Mouse (Mus musculus): Measurements from ENCODE around the gene Flt1. TPM values are rescaled to one million over a fixed set of nuclear protein-coding genes. Genes with fewer than 3 reads are reported as not detected.

Gene Flt1
- polyA plus RNA-seq, 1 experiment from 2014 or later = 21.4 TPM

DNA sequence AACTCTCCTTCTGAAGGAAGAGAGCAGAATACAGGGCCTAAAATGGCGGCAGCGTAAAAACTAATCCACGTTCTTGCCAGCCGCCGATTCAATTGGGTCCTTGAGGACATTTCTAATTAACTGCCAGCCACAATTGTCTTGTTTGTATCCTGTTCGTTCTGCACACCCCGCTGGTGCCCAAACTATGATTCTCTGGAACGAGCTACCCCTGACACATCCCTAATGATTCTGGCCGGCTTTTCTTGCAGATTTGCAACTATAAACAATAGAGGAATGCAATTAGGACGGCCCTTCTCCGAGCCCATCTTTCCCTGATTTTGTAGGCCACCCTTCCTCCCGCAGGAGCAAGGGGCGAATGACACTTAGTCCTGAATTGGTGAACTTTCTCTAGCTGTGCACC lies 59.9 kb downstream of the Flt1 start:
- H3K4me1 ChIP-seq (ENCODE audit: control insufficient read depth, insufficient read depth, low read length) = no peaks in the 10 kb centered on the region
- peaks cover 3% of the 10 kb centered on the region; the same call in 1 of the 2 replicates for H3K9me3 ChIP-seq (replicated peaks; ENCODE audit: control insufficient read depth, low read length)
- ATAC-seq (replicated peaks; ENCODE audit: extremely low read depth, insufficient read depth, low FRiP score) = no peak
- no peak overlapping the region for H3K4me2 ChIP-seq (ENCODE audit: low read depth, low read length)
- H3K36me3 ChIP-seq (ENCODE audit: control insufficient read depth, insufficient read depth) = peaks cover 3% of the 10 kb centered on the region; the same call in 1 of the 2 replicates
- no peak overlapping the region for H3K4me3 ChIP-seq (ENCODE audit: low read length)
- H3K27me3 ChIP-seq (ENCODE audit: control insufficient read depth, insufficient read depth, low read length) = no peaks in the 10 kb centered on the region
- H3K27ac ChIP-seq (ENCODE audit: low read length) = no peak overlapping the region
- no peak overlapping the region for H3K9ac ChIP-seq (ENCODE audit: low read length)
- 89% methylated on average over 13 of the region's 13 CpGs for WGBS

DNA sequence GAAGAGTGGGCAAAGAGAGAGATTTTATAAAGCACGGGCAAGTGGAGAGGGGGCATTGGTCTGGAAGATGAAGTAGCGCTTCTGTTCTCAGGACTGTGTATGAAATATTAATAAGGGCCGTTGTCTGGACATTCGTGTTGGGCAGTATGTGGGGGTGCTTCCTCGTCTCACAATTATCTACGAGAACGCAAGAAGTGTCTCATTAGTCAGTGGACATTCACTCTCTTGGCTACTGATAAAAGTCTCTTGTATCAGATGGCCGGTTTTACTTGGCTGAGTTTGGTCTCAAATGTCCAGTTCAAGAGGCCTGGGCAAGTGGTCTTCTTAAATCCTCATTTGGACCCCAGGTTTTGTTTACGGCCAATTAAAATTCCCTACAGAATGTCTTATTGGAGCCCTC lies 60.4 kb downstream of the Flt1 start:
- 84% methylated on average over 9 of the region's 9 CpGs for WGBS
- no peaks in the 10 kb centered on the region for H3K27me3 ChIP-seq (ENCODE audit: control insufficient read depth, insufficient read depth, low read length)
- ATAC-seq (replicated peaks; ENCODE audit: extremely low read depth, insufficient read depth, low FRiP score) = no peak
- H3K4me2 ChIP-seq (ENCODE audit: low read depth, low read length) = no peak overlapping the region
- H3K4me3 ChIP-seq (ENCODE audit: low read length) = no peak overlapping the region
- H3K27ac ChIP-seq (ENCODE audit: low read length) = no peak overlapping the region
- H3K36me3 ChIP-seq (ENCODE audit: control insufficient read depth, insufficient read depth) = peaks cover 3% of the 10 kb centered on the region; the same call in 1 of the 2 replicates
- no peak overlapping the region for H3K9ac ChIP-seq (ENCODE audit: low read length)
- H3K9me3 ChIP-seq (replicated peaks; ENCODE audit: control insufficient read depth, low read length) = peaks cover 3% of the 10 kb centered on the region; the same call in 1 of the 2 replicates
- no peaks in the 10 kb centered on the region for H3K4me1 ChIP-seq (ENCODE audit: control insufficient read depth, insufficient read depth, low read length)

DNA sequence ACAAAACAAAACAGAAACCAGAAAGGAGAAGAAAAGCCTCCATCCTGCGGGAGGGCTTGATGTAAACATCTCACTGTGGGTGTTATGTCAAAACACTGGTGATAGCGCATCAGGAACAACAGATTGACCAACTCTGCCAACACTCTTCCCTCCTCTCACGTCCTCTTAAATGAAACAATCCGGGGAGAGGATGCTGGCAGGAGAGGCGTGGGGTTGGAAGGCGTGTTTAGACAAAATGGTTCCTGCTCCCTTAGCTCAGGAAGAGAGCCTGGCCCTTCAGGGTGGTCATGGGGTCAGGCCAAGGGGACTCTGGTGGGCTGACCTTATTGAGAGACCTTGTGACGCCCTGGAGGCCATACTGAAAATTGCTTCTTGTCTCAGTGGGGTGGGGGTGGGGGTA lies 65.9 kb downstream of the Flt1 start:
- Histone ChIP-seq H3K27me3 (ENCODE audit: control insufficient read depth, insufficient read depth, low read length) (no peaks in the 10 kb centered on the region), H3K36me3 (ENCODE audit: control insufficient read depth, insufficient read depth) (peaks cover 2% of the 10 kb centered on the region; the same call in 1 of the 2 replicates), H3K9ac (ENCODE audit: low read length) (no peak overlapping the region), H3K9me3 (replicated peaks; ENCODE audit: control insufficient read depth, low read length) (no peaks in the 10 kb centered on the region), H3K4me1 (ENCODE audit: control insufficient read depth, insufficient read depth, low read length) (peaks cover 19% of the 10 kb centered on the region), H3K27ac (ENCODE audit: low read length) (no peak overlapping the region), H3K4me3 (ENCODE audit: low read length) (no peak overlapping the region), H3K4me2 (ENCODE audit: low read depth, low read length) (no peak overlapping the region)
- WGBS = 74% methylated on average over 7 of the region's 7 CpGs
- ATAC-seq (replicated peaks; ENCODE audit: extremely low read depth, insufficient read depth, low FRiP score) = no peak

DNA sequence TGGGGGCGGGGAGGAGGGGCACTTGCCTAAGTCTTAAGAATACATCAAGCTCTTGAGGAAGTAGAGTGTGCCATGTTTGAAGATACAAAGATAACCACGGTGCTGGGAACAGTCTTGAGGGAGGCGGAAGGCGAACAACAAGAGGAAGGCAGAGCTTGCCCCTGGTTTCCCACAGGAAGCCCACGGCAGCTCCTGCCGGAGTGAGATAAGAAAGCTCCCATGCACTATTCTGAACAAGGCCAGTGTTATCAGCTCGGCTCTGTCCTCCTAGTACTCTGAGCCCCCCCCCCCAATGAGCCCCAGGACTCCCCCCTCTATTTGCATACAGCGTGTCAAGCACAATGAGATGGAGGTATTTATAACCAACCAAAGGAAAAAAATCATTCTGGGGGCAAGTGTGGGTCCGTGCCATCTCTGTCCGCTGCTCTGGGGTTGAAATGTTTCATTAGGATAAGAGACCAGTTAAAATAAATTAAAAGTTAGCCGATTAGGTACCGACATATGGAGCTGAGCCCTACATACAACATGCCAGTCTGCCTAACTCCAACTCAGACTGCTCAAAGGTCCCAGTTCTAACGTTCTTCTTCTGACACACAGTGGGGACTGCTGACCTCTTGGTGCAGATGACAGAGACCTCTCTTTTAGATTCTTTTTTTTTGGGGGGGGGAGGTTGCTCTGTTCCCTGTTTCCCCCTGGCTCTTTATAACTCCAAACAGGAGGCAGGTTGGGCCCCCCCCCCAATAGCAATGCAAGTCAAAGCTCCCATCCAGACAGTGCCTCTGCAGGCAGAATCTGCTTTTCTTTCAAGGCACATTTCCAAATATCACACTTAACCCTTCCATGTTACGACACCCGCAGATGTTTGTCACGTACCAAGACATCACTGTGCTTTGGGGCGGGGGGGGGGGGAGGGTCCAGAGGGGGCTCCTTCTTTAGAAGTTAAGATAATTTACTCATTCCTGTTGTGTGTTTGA lies 67.6 kb downstream of the Flt1 start:
- Histone ChIP-seq H3K9ac (ENCODE audit: low read length) (no peak overlapping the region), H3K27me3 (ENCODE audit: control insufficient read depth, insufficient read depth, low read length) (no peaks in the 10 kb centered on the region), H3K9me3 (replicated peaks; ENCODE audit: control insufficient read depth, low read length) (no peaks in the 10 kb centered on the region; the same call in 1 of the 2 replicates), H3K27ac (ENCODE audit: low read length) (peak overlapping the region; percentile 82), H3K4me3 (ENCODE audit: low read length) (no peak overlapping the region), H3K4me1 (ENCODE audit: control insufficient read depth, insufficient read depth, low read length) (peaks cover 19% of the 10 kb centered on the region), H3K36me3 (ENCODE audit: control insufficient read depth, insufficient read depth) (peaks cover 8% of the 10 kb centered on the region; the same call in 1 of the 2 replicates), H3K4me2 (ENCODE audit: low read depth, low read length) (peak overlapping the region; percentile 36)
- WGBS = 14% methylated on average over 17 of the region's 17 CpGs
- peak; percentile 88 for ATAC-seq (replicated peaks; ENCODE audit: extremely low read depth, insufficient read depth, low FRiP score)

DNA sequence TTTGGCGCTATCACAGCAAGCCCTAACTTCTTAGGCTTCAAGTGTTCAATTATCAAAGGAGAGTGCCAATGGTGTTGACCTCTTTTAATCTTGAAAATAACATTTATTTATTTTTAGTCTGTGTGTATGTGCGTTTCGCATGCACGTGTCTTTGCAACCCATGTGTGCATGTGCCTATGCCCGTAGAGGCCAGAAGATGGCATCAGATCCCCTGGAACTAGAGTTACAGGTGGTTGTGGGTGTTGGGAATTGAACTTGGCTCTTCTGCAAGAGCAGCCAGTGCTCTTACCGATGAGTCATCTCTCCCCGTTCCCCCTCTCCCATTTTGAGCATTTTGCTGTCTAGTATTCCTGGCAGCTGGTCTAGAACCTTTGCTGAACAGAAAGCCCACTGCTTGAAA lies 70.0 kb downstream of the Flt1 start:
- Histone ChIP-seq H3K9me3 (replicated peaks; ENCODE audit: control insufficient read depth, low read length) (no peaks in the 10 kb centered on the region; the same call in 1 of the 2 replicates), H3K4me1 (ENCODE audit: control insufficient read depth, insufficient read depth, low read length) (peaks cover 19% of the 10 kb centered on the region), H3K4me3 (ENCODE audit: low read length) (no peak overlapping the region), H3K4me2 (ENCODE audit: low read depth, low read length) (no peak overlapping the region), H3K27me3 (ENCODE audit: control insufficient read depth, insufficient read depth, low read length) (no peaks in the 10 kb centered on the region), H3K27ac (ENCODE audit: low read length) (no peak overlapping the region), H3K36me3 (ENCODE audit: control insufficient read depth, insufficient read depth) (peaks cover 8% of the 10 kb centered on the region; the same call in 1 of the 2 replicates), H3K9ac (ENCODE audit: low read length) (no peak overlapping the region)
- ATAC-seq (replicated peaks; ENCODE audit: extremely low read depth, insufficient read depth, low FRiP score) = no peak
- 84% methylated on average over 7 of the region's 7 CpGs for WGBS

DNA sequence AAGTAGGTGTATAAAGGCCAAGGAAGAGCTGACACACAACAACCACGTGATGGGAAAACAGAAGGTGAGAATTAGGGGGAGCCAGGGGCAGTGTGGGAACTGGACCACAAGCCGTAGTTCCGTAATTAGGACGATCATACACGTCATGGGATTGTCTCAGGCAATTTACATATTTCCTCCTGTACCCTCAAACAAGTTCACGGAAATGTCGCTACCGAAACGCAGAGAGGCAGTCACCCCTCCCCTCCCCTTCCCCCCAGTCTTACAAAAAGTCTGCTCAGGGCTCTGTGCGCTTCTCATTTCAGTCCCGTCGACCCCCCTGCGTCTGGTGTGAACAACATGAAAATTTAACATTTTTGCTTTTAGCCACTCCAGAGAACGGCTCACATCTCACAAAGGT lies 74.6 kb downstream of the Flt1 start:
- H3K27me3 ChIP-seq (ENCODE audit: control insufficient read depth, insufficient read depth, low read length) = no peaks in the 10 kb centered on the region
- no peak for ATAC-seq (replicated peaks; ENCODE audit: extremely low read depth, insufficient read depth, low FRiP score)
- no peak overlapping the region for H3K4me2 ChIP-seq (ENCODE audit: low read depth, low read length)
- H3K9me3 ChIP-seq (replicated peaks; ENCODE audit: control insufficient read depth, low read length) = no peaks in the 10 kb centered on the region; the same call in 1 of the 2 replicates
- no peak overlapping the region for H3K4me3 ChIP-seq (ENCODE audit: low read length)
- H3K4me1 ChIP-seq (ENCODE audit: control insufficient read depth, insufficient read depth, low read length) = no peaks in the 10 kb centered on the region
- H3K36me3 ChIP-seq (ENCODE audit: control insufficient read depth, insufficient read depth) = peaks cover 8% of the 10 kb centered on the region; the same call in 1 of the 2 replicates
- H3K27ac ChIP-seq (ENCODE audit: low read length) = no peak overlapping the region
- H3K9ac ChIP-seq (ENCODE audit: low read length) = no peak overlapping the region
- WGBS = 80% methylated on average over 14 of the region's 14 CpGs

DNA sequence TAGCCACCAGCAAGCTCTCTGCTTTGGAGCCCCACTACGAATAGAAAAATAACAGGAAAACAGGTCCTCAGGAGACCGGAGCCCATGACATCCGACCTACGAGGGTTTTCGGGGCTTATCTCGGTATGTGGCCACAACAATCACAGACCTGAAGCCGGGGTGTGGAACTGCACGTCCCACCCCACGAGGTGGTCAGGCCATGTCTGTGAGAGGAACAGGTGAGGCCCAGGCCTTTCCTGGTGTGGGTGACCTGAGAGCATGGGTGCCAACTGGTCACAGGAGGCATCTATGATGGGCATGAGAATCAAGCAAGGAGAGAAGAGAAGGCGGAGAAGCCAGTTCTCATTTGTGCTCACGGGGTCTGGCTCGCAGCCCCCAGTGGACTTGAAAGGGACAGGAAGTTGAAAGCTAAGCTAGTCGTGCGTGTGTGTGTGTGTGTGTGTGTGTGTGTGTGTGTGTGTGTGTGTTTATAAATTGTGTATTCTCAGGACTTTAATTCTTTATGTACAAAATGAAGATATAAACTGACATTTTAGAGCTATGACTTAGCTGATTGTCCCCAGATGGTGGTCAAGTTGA lies 79.4 kb downstream of the Flt1 start:
- Histone ChIP-seq H3K27me3 (ENCODE audit: control insufficient read depth, insufficient read depth, low read length) (no peaks in the 10 kb centered on the region), H3K9me3 (replicated peaks; ENCODE audit: control insufficient read depth, low read length) (no peaks in the 10 kb centered on the region), H3K4me3 (ENCODE audit: low read length) (no peak overlapping the region), H3K4me2 (ENCODE audit: low read depth, low read length) (no peak overlapping the region), H3K4me1 (ENCODE audit: control insufficient read depth, insufficient read depth, low read length) (peaks cover 11% of the 10 kb centered on the region), H3K9ac (ENCODE audit: low read length) (no peak overlapping the region), H3K27ac (ENCODE audit: low read length) (peak overlapping the region; percentile 79), H3K36me3 (ENCODE audit: control insufficient read depth, insufficient read depth) (no peaks in the 10 kb centered on the region)
- 63% methylated on average over 14 of the region's 14 CpGs for WGBS
- ATAC-seq (replicated peaks; ENCODE audit: extremely low read depth, insufficient read depth, low FRiP score) = no peak; the same call in 1 of the 2 replicates

DNA sequence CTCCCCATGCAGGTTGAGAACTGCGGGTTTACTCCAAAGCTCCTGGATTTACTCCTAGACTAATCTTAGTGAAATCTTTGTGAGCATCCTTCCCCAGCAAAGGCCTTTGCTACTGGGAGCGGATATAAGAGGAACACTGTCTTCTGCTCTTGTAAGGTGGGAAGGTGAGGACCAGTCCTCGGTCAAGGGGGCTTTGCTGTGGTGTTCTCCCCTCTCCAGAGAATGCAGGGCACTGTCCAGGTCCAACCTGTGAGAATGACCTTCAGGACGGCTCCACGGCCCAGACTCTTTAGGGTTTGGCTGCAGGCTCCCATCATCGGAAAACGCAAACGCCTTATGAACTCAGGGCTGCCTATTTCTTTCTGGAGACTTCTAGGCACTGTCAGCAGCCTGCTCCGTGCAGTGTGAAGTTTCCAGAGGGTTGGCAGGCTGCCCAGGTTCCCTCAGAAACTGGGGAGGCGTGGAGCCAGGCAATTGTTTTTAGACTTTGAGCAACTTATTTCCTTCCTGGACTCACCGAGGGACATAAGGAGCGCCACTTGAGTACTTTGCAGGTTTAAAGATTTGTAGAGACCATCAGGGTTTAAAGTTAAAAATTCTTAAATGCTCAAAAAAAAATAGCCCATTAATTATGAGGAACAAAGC lies 80.7 kb downstream of the Flt1 start:
- Histone ChIP-seq H3K9me3 (replicated peaks; ENCODE audit: control insufficient read depth, low read length) (no peaks in the 10 kb centered on the region), H3K27ac (ENCODE audit: low read length) (peak overlapping the region; percentile 81), H3K4me1 (ENCODE audit: control insufficient read depth, insufficient read depth, low read length) (peaks cover 11% of the 10 kb centered on the region), H3K27me3 (ENCODE audit: control insufficient read depth, insufficient read depth, low read length) (no peaks in the 10 kb centered on the region), H3K36me3 (ENCODE audit: control insufficient read depth, insufficient read depth) (no peaks in the 10 kb centered on the region), H3K4me3 (ENCODE audit: low read length) (no peak overlapping the region), H3K9ac (ENCODE audit: low read length) (peak overlapping the region; percentile 26; the same call in 1 of the 2 replicates), H3K4me2 (ENCODE audit: low read depth, low read length) (peak overlapping the region; percentile 2; the same call in 1 of the 2 replicates)
- peak; percentile 88 for ATAC-seq (replicated peaks; ENCODE audit: extremely low read depth, insufficient read depth, low FRiP score)
- WGBS = 22% methylated on average over 12 of the region's 12 CpGs
